Mouse (Mus musculus) regulatory T cell (primary cell): ENCODE measurements around the gene Gab3.
"Not testable (repeated sequence)": the region's sequence is repeated elsewhere in the genome, so short reads cannot be mapped to it uniquely, and the experiment has no call there.

Source experiments
- in situ Hi-C: fragments of 300-600 bp; cut with MboI, MseI; formaldehyde crosslinking; loops from one replicate; pipeline ENCODE4 v1.15.1; 2025; ENCODE audit warnings: high pct_unique_total_duplicates

Gene Gab3

DNA sequence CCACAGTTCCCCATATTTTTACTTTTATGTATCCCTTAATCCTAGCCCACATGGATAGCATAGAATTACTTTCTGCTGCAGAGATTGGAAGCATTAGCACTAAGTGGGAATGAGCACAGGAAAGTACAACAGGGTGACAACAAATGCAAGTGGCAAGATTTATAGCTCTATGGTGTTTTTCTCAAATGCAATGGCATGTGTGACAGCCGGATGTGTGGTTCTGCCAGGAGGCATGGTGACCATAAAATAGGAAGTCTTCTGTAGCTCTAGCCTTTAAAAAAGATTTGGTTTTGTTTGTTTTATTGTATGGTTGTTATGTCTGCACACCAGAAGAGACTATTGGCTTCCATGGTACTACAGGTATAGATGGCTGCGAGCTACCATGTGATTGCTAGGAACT is 50.1 kb downstream of the Gab3 start:
- in situ Hi-C loops = no loop called here

DNA sequence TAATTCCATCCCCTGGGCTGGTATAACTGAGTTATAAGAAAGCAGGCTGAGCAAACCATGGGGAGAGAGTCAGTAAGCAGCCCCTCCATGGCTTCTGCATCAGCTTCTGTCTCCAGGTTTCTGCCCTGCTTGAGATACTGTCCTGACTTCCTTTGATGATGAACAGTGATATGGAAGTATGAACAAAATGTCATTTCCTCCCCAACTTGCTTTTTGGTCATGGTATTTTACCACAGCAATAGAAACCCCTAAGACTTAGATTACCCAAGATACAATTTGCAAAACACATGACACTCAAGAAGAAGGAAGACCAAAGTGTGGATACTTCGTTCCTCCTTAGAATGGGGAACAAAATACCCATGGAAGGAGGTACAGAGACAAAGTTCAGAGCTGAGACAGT is 51.2 kb downstream of the Gab3 start:
- in situ Hi-C loops = not testable (repeated sequence)

DNA sequence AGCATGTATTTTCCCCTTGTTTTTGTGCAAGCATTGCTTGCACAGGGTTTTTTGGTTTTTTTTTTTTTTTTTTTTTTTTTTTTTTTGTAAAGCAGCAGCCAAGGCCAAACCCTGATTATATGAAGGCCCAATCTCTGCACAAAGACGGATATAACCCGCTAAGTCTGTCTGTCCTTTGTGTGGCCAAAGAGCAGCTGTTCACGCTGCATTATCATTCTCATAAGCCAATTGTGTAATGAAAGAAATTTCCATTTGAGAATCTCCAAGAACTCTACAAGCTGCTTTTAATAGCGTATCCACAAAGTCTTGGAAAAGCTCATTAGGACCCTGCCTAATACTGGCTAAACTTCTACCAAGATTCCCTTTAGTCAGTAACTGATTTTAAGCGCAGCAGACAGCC is 101.5 kb downstream of the Gab3 start:
- in situ Hi-C loops = no loop called here

DNA sequence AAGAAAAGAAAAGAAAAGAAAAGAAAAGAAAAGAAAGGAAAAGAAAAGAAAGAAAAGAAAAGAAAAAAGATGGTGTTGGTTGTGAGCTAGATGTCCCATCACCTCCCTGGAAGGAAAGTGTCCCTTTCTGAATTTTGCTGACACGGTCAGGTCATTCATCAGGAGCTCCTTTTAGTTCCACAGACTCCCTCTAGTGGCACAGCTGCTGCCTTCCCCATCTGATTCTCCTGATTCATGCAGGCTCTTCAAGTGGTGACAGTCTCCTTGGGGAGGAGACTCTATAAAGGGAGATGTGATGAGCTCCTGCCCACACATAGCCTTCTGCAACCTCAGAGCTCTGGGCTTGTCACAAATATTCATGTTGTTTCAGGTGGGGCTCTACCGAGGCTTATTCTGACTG is 122.4 kb downstream of the Gab3 start:
- in situ Hi-C loops = loop anchor here (5.0 kb wide), 1 partner anchor 191 kb away; no protein-coding TSS in a partner anchor

DNA sequence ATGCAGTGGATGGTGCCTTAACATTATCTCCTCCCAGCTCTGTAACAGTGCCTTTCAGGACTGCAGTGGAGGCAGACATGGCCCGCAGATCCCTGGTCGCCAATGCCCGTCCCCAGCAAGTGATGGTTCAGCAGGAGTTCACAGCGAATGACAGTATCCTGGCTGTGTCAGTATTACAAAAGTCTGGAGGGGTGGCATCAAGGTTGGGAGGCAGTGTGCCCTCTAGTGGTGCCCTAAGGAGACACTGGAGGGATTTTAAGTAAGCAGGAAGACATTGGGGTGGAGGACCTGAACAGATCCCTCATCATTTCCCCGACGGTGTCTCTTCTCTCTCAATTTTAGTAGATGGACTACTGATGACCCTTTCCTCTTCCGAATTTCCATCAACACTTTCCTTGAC is 126.1 kb downstream of the Gab3 start:
- in situ Hi-C loops = loop anchor here (5.0 kb wide), 2 partner anchors 222 to 477 kb away; partner anchors contain the start of gene Gm6880
